24 mouse cellular contexts compared by ENCODE assay signal in the genomic region with DNA sequence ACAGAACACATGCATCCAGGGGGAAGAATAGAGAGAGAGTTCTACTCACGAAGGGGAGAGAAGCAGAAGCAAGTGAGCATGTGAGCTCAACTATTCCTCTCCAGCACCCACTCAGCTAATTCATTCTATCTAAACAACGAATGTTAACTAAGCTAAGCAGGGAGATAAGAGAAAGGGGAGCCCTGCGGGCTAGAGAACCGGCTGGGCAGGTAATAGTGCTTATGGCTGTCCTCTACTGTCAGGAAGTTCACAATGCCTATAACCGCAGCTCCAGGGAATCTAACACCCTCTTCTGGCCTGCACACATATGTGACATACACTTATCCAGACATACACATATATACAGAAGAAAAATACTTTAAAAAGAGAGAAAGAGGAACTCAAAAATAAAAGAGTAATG.
DNase-seq lines count a peak whose midpoint lies in the region; ATAC-seq and TF ChIP-seq lines count a peak whose summit lies in the region.
"Had no signal": no experiment of that assay in that cellular context is flagged by ENCODE, and none has a peak within 500 bp of the region (broad histone marks: within the 10 kb centered on the region; RNA-seq: fewer than 3 reads in every experiment).

No protein-coding gene starts in this region.

- no peak for TF ChIP-seq CTCF in stomach, postnatal 0 days (IDR thresholded peaks at IDR 0.05; ENCODE audit: low read depth)

- peaks cover 8% of the 10 kb centered on the region for H3K4me1 ChIP-seq in heart, embryonic 11.5 days (ENCODE audit: control insufficient read depth, insufficient read depth, low read length)
- no peaks in the 10 kb centered on the region for H3K4me1 ChIP-seq in stomach, postnatal 0 days (replicated peaks; ENCODE audit: control insufficient read depth, insufficient read depth)
- H3K4me1 ChIP-seq: forebrain, embryonic 12.5 days; forebrain, embryonic 15.5 days; hindbrain, embryonic 12.5 days; hindbrain, embryonic 15.5 days had no signal

- H3K9me3 ChIP-seq in heart, embryonic 11.5 days (replicated peaks; ENCODE audit: control insufficient read depth, low read length) = no peaks in the 10 kb centered on the region
- H3K9me3 ChIP-seq in stomach, postnatal 0 days (ENCODE audit: control insufficient read depth, low read length) = no peaks in the 10 kb centered on the region
- H3K9me3 ChIP-seq: embryonic facial prominence, embryonic 12.5 days; forebrain, embryonic 12.5 days; forebrain, embryonic 15.5 days; G1E; heart, embryonic 10.5 days; hindbrain, embryonic 12.5 days; hindbrain, embryonic 15.5 days had no signal

- no peak overlapping the region for H3K27ac ChIP-seq in heart, embryonic 11.5 days (ENCODE audit: low read depth, low read length)
- no peak overlapping the region for H3K27ac ChIP-seq in stomach, postnatal 0 days (replicated peaks)
- H3K27ac ChIP-seq: embryonic facial prominence, embryonic 12.5 days; forebrain, embryonic 12.5 days; forebrain, embryonic 15.5 days; heart, adult 2 months; heart, embryonic 10.5 days; hindbrain, embryonic 12.5 days; hindbrain, embryonic 15.5 days had no signal

- no peak for TF ChIP-seq EP300 in stomach, postnatal 0 days (optimal IDR thresholded peaks at IDR 0.05)

- no peak for ATAC-seq in heart, embryonic 11.5 days (replicated peaks; ENCODE audit: insufficient number of reproducible peaks, low FRiP score, low TSS enrichment)
- peak; percentile 66; the same call in 1 of the 2 replicates for ATAC-seq in stomach, postnatal 0 days (ENCODE audit: low FRiP score, low TSS enrichment)
- ATAC-seq: forebrain, embryonic 15.5 days had no signal

- peak; percentile 75 for DNase-seq in heart, adult 11 months
- DNase-seq in urinary bladder, postnatal 14 days (ENCODE audit: low spot score) = peak; percentile 35
- no peak for DNase-seq in urinary bladder, postnatal 10 days (ENCODE audit: low spot score)
- DNase-seq in stomach, postnatal 0 days (ENCODE audit: low spot score) = peak; percentile 55
- no peak for DNase-seq in thymus, postnatal 4 days
- DNase-seq: adrenal gland, adult 2 months; adrenal gland, postnatal 14 days; B cell, adult 2 months; cerebellum, adult 11 months; cerebellum, adult 2 months; cerebellum, adult 9-11 months; cerebellum, postnatal 25 days; gastrocnemius, postnatal 25 days; heart, adult 2 months had no signal

- H3K27me3 ChIP-seq in heart, embryonic 11.5 days (ENCODE audit: control insufficient read depth, insufficient read depth, low read length) = no peaks in the 10 kb centered on the region
- H3K27me3 ChIP-seq in stomach, postnatal 0 days (ENCODE audit: control insufficient read depth, insufficient read depth, low read length) = no peaks in the 10 kb centered on the region
- H3K27me3 ChIP-seq: CH12.LX; embryonic facial prominence, embryonic 12.5 days; forebrain, embryonic 12.5 days; forebrain, embryonic 15.5 days; hindbrain, embryonic 12.5 days; hindbrain, embryonic 15.5 days had no signal

- H3K9ac ChIP-seq in heart, embryonic 11.5 days (ENCODE audit: low read depth, low read length) = no peak overlapping the region
- no peak overlapping the region; the same call in 1 of the 2 replicates for H3K9ac ChIP-seq in stomach, postnatal 0 days (ENCODE audit: low read length)
- H3K9ac ChIP-seq: embryonic facial prominence, embryonic 12.5 days; forebrain, embryonic 12.5 days; forebrain, embryonic 15.5 days; hindbrain, embryonic 12.5 days; hindbrain, embryonic 15.5 days had no signal

- H3K4me2 ChIP-seq in heart, embryonic 11.5 days = no peak overlapping the region
- no peak overlapping the region for H3K4me2 ChIP-seq in stomach, postnatal 0 days (replicated peaks; ENCODE audit: low read depth)
- H3K4me2 ChIP-seq: embryonic facial prominence, embryonic 12.5 days; forebrain, embryonic 12.5 days; forebrain, embryonic 15.5 days; hindbrain, embryonic 12.5 days; hindbrain, embryonic 15.5 days had no signal

- 47% methylated on average over 5 of the region's 5 CpGs for WGBS in heart, embryonic 11.5 days (ENCODE audit: insufficient replicate concordance)
- WGBS in stomach, postnatal 0 days = 35% methylated on average over 5 of the region's 5 CpGs

- peaks cover 3% of the 10 kb centered on the region; the same call in 1 of the 2 replicates for H3K36me3 ChIP-seq in heart, embryonic 11.5 days (ENCODE audit: control insufficient read depth, insufficient read depth, low read length)
- no peaks in the 10 kb centered on the region for H3K36me3 ChIP-seq in stomach, postnatal 0 days (ENCODE audit: control insufficient read depth, insufficient read depth, low read length)

- no peak overlapping the region for H3K4me3 ChIP-seq in heart, embryonic 11.5 days (ENCODE audit: low read depth, low read length)
- H3K4me3 ChIP-seq in stomach, postnatal 0 days (ENCODE audit: low read depth, low read length) = no peak overlapping the region
- H3K4me3 ChIP-seq: embryonic facial prominence, embryonic 12.5 days; erythroblast, embryonic 14.5 days; forebrain, embryonic 12.5 days; forebrain, embryonic 15.5 days; heart, adult 2 months; heart, embryonic 10.5 days; hindbrain, embryonic 12.5 days; hindbrain, embryonic 15.5 days had no signal

Comparison
In these comparisons a context has a peak if more than half of its experiments do, and no peak if none do; other contexts are left out.
1. DNase-seq: peak in heart, adult 11 months (single experiment), urinary bladder, postnatal 14 days (single experiment) and stomach, postnatal 0 days (single experiment); none in urinary bladder, postnatal 10 days (single experiment) and thymus, postnatal 4 days (single experiment).